Mouse (Mus musculus) thymus, adult 2 months (tissue): ENCODE results near the gene Prss43.

Source experiments
- CTCF ChIP-seq: fragments of 200-500 bp; IDR thresholded peaks from 2 replicates; pipeline ENCODE4 v1.5.1; 2012; ENCODE audit warnings: mild to moderate bottlenecking, control low read depth, low read length, moderate library complexity, borderline replicate concordance; ENCODE audit not compliant: control insufficient read depth, poor library complexity, insufficient read depth; ENCODE audit errors: extremely low read depth
- POLR2A ChIP-seq: fragments of 200-500 bp; IDR thresholded peaks from 2 replicates; pipeline ENCODE4 v1.6.1; 2012; ENCODE audit warnings: mild to moderate bottlenecking, low read length, control low read depth, moderate library complexity; ENCODE audit not compliant: control insufficient read depth, poor library complexity, insufficient read depth; ENCODE audit errors: extremely low read depth

GRCm38 (mm10) chr9:110834411-110834810 is 7.9 kb downstream of the Prss43 start, which contains the start of gene Prss45:
- TF ChIP-seq POLR2A (no peak), CTCF (no peak)
